Mouse (Mus musculus) cerebellum, postnatal 14 days (tissue): ENCODE results near the gene Rbm20.
A peak's percentile ranks its signal among the peaks of the same experiment; 100 is the strongest.

Experiments used
- DNase-seq, 2 experiments: peaks; one replicate each; pipeline ENCODE4 v3.0.0; 2021; ENCODE audit warnings: mixed read lengths in 2 of 2

Gene Rbm20

DNA sequence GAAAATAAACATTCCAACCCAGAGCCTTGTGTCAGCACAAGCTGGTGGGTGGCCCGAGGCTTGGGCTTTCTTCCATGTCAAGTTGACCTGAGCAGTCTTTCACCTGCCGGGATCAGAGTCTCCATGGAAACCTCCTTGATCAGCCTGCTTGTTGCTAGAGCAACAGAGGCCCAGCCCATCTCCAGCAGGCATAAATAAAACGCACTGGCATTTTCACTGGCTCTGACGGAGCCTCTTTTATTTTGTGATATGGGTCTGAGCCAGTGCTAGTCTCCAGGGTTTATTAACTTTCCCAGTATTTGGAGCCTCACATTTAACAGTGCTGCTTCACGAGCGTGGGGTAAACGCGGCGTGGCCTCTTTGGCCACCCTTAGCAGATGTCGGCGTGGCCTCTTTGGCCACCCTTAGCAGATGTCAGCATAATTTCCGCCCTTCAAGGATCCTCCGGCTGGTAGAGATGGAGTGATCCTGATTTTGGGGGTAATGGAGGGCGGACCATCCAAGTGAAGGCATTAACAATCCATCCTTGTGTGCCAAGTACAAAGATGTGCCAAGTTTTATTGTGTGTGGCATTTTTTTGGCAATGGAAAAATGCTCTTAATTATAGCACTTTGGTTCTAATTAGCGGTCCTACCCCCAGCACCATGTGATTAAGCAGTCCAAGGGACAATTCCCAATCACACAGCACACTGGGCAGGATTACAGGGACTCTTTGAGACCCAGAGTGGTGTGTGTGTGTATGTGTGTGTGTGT, 175.8 kb downstream of the Rbm20 start:
- DNase-seq = peak; percentile 94 to 96

DNA sequence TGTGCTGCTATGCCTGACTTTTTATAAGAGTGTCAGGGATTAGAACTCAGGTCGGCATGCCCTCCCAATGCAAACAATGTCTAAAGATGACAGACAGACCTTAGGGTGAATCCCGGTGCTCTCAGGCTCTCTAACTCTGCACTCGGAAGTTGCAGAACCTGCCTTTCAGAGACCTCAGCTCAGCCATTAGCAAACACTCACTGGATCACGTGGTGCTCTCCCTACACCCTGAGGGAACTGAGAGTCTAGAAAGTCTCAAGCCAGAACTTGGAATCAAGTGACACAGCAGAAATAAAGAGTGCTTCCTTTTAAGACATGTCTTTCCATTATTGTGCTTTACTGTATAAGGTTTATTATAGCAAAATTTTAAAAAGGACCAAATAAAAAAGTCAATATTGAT, 177.9 kb downstream of the Rbm20 start:
- no peak for DNase-seq

DNA sequence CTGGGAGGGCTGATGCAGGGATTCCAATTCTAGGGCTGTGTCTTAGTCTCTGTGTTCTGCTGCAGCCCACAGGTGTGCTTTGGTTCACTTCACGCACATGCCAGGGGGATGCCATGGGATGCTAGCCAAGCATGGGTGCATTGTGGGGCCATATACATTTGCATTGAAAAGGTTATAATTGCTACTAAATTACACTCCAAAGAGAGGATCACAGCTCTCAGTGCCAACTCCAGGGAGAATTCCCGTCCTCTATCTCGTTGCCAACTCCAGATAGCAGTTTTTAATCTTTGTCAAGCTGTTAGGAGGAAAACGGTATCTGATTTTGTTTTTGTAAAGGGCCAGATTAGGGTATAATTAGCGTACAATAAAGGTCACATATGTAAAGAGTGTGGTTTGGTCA, 178.7 kb downstream of the Rbm20 start:
- DNase-seq = no peak

DNA sequence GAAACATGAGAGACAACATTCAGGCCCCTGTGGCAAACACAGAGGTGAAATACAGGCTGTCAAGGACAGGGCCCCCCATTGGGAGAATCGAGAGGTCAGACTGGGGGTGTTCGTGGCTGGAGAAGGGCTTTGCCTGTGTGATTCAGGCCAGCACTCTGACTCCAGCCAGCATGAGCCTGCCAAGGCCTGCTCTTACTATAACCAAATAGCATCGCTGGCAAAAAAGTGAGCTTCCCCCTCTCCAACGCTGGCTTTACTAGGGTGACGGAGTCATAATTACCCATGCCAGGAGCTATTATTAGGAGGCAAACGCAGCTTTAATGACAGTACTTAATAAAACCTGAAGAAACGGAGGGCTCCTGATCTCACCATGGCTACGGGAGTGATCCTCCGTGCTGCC, 179.7 kb downstream of the Rbm20 start:
- DNase-seq = no peak

DNA sequence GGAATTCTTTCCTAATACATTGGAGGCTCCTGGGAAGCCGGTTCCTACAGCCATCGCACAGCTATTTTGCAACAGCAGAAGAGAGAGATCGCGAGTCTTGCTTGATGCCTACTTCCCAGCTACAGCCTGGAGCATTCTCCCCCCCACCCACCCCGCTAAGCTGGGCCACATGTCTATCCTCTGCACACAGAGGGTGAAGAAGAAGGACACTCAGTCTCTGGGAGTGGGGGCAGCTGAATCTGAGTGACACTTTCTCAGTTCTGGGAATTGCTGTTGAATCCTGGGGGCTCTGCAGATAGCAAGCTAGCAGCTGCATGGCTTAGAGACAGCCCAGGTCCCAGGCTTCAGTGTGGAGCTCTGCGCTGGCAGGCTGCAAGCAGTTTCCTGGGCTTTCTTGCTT, 180.9 kb downstream of the Rbm20 start:
- no peak for DNase-seq

DNA sequence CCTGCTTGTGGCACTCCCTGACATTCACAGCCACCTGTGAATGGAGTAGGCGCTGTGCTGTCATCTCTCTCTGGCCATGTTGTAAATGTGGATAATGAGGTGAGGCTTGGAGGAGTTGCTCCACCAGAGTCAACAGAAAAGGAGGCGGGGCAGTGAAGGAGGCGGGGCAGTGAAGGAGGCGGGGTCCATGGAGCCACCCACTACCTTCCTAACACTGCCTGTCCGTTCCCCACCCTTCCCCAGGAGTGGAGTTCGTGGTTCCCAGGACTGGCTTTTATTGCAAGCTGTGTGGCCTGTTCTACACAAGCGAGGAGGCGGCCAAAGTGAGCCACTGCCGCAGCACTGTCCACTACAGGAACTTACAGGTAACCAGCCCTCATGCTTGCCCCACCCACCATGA, 182.0 kb downstream of the Rbm20 start:
- no peak for DNase-seq

DNA sequence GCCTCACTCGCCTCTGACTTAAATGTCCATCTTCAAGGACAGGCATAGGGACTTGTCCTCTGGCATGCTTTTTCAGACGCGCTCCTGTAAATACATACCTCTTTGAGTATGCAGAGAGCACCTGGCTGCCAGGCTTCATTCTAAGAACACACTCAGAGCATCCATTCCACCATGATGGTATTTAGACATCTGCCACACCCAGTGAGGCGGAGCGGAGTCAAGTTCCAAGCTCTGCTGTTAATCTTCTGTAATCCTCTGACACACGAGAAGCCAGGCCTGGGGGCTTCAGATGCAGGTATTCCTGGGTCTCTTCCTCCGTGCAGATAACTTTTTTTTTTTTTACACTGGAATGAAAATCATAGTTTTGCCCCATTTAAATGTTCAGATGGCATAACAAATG, 182.5 kb downstream of the Rbm20 start:
- no peak for DNase-seq

DNA sequence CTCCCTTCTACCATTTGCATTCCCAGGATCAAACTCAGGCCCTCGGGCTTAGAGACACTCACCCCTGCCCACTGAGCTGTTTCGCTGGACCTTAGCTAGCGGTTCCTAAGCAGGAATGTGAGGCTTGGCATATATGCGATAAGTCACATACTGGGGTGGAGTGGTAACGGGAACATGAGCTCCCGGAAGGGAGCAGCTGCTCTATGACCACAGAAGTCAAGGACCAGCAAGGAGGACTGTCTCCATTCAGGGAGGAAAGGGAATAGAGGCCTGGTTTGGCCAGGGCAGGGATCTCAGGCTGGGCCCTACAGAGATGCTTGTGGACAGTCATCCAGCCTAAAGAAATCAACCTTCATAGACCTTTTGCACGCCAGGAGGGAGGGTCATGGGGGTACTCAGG, 184.2 kb downstream of the Rbm20 start:
- DNase-seq = no peak

DNA sequence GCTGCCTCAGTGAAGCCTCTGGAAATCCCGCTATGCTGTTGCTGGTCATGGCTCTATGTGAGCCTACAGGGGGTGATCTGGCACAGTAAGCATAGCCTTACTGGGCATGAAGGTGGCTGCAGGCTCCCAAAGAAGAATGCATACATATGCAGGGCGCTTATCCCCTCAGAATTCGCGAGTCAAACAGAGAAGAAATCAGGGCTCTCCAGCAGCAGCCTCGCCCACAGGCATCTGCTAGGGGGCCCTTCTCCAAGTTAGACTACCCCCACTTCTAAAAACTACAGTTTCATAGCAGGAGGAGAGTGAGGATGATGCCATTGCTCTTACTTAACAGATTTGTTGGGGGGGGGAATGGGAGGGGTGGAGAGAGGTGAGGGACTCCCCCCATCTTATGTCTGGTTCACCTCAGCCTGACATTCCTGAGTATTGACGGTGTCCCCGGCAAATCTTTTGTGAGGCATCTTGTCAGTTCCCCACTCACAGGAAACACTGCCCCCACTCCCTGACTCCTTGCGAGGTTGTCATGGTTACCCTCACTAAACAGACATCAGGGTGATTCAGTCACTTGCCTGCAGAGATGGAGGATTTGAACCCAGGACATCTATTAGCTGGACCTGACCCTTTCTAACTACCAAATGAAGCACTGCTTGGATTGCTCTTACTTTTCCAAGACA, 185.6 kb downstream of the Rbm20 start:
- no peak for DNase-seq

DNA sequence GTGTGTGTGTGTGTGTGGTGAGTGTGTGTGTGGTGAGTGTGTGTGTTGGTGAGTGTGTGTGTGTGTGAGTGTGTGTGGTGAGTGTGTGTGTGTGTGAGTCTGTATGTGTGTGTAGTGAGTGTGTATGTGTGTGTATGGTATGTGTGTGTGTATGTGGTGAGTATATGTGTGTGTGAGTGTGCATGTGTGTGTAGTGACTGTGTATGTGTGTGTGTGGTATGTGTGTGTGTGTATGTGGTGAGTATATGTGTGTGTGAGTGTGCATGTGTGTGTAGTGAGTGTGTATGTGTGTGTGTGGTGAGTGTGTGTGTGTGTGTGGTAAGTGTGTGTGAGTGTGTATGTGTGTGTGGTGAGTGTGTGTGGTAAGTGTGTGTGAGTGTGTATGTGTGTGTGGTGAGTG, 190.1 kb downstream of the Rbm20 start:
- DNase-seq = no peak

DNA sequence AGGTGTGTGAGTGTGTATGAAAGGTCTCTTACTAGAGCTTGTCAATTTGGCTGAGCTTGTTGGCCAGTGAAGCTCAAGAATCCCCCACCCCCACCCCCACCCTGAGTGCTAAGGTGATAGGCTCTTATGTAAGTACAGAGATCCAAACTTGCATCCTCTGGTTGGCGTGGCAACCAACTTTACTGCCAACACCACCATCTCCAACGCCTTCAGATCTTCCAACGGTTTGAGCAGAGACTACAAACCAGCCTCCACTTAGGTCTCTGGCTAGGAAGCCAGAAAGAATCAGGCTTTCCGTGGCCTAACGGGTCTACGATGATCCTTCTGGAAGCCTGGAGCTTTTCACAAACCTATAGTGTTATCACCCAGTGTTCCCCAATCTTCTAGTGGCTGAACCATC, 191.0 kb downstream of the Rbm20 start:
- no peak for DNase-seq

DNA sequence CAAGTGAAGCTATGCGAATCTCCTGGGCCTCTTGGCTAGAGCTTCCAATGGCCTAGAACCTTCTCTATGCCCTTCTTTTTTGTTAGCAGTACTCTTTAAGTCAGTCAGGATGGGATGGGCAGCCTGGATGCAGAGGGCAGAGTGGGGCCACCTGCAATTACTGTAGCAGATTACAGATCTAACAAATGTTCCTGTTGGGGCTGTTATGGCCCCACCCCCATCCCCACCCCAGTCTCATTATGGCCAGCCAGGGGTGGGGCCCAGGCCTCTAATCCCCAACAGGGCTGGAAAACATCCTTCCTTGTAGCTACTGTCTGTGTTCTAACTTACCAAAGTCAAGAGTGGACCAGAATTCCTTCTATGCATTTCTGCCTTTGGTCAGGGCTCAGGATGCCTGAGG, 191.7 kb downstream of the Rbm20 start:
- no peak for DNase-seq

DNA sequence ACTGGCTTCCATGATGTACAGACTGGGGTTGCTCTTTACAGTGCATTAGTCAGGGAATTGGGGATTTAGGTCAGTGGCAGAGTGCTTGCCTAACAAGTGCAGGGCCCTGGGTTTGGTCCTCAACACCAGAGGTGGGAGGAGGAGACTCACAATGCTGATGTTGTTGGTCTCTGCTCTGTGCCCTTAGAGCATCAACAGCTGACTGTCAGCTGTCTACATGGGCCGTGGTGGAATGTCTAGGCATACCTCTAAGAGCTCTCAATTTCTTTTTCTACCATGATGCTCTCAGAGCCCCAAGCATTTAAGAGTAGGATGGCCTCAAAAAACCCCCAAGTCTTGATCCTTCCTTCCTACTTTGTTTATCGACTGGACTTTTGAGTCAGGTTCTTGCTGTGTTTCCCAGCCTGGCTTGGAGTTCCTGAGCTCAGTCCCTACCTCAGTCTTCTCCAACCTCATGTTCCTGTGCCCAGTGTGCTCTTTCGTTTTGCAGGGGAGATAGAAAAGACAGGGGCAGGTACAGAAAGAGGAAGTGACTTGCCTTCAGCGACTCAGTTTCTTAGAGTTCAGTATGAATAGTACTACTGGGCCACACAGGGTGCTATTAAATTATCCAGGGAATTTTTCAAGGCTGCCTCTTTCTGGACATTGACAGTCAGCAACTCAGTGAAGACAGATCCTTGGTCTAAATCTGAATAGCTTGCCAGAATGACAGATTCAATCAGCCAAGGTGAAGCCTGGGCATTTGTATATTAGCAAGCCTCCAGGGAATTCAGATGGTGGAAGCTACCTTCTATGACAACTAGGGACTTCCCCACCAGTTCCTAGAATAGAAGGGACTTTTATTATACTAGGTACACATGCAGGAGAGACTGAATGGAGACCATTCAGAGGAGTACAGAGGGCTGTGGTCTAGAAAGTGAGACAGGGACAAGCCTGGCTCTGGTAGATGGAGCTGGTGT, 192.6 kb downstream of the Rbm20 start:
- no peak for DNase-seq

DNA sequence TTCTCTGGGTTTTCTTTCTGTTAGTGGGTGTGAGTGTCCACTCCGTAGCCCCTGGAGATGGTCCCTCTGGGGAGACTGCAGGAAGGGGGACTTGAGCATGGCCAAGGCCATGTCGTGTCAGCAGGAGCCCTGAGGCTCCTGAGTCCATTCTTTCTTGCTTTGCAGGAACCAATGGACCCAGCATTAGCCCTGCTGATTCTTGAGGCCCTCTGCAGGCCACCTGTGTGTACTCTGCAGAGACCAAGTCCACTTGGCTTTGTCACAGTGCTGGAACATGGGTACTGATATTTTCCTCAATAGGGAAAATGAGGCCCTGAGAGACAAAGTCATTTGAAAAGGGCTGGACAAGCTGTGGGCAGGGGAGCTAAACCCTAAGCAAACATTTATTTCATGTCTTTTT, 193.5 kb downstream of the Rbm20 start:
- DNase-seq = no peak

DNA sequence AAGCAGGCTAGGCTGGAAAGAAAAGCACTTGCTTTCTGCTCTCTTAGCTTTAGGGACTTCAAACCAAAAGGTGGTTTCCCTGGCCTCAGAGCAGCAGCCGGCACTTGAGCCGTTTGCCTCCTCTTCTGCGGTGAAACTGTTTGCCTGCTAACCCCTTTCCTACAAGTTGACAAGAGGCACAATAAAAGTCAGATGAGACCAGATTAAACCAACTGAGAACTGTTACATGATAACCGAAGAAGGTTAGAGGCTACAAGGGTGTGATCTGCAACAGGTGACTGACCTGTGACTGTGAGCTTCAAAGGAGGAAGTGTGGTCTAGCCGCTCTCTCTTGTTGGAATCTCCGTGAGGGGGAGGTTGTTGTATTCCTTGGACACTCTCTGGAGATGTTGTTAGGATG, 194.4 kb downstream of the Rbm20 start:
- DNase-seq = no peak

DNA sequence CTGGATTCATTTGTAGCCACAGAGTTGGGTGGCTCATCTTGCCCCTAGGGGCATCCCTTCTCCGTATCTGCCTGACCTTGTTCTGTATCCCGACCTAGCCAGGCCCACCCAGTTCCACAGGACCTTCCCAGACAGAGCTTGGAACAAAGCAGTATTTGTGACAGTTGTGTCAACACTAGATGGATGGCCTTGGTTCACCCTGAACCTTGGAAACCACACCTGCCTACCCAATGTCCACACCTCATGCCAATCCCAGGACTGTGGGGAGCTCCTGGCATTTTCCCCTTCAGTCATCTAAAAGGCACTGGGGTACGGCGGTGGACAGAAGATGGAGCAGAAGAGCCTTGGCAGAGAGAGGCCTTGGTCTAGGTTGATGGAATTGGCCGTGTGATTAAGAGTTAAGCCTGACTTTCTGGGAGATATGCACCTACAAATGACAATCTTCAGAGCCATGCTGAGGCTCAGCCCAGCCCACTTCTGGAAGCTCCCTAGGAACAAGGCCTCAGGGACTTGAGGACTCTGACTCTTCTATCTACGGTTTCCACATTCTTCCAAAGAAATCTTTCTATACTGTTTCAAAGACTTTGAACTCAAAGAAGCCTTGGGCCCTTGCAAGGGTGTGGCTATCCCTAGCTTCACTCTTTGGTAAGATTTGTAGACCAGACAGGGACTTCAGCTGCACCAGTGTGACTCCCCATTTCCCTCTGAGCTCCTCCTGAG, 196.0 kb downstream of the Rbm20 start:
- DNase-seq = no peak

DNA sequence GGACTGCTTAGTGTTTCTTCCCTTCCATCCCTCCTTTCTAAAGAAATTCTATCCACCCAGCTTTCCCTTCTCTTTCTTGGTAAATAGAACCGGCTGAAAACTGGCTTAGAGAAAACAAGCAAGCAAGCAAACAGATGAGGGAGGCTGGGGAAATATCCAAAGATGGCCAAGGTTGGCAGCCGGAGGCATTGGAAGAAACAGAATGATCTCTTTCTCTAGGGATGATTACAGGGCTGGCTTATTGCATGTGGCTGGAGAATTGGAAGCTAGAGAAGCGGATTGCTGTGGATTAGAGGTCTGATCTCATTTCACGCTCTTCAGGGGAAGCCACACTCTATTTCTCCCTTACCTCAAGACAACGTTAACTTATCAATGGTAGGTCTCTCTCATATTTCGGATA, 198.1 kb downstream of the Rbm20 start:
- DNase-seq = no peak

DNA sequence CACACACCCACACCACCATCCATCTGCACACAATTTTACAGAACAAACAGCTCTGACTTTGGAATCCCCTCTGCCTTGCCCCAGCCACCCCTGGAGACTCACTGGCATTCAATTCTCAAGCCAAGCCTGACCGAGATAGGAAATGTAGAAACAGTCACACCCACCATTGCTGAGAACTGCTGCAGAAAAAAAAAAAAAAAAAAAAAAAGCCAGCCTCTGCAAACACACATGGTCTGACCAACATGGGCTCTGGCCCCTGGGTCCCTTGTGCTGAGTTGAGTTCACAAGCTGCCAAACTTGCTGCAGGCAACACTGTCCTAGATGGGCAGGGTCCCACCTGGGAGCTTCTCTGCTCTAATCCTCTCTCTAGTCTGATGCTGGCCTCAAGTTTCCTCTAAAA, 200.7 kb downstream of the Rbm20 start:
- no peak for DNase-seq

DNA sequence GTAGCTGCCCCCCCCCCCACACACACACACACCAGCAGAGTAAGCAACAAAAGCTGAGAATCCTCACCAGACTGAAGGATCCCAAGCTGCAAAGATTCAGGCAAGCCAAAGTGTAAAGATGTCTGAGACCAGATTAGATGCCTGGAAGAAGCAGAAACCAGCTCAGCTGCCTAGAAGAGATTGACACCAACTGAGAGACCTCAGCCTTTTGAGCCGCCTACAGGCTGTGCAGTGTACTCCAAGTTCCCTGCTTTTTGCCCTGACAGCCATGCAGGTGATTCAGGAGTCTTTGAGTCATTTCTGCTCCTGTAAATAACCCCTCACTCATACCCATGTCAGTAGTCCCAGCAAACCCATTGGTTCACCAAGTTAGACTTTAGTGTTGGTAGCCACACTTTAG, 203.4 kb downstream of the Rbm20 start:
- DNase-seq = no peak

DNA sequence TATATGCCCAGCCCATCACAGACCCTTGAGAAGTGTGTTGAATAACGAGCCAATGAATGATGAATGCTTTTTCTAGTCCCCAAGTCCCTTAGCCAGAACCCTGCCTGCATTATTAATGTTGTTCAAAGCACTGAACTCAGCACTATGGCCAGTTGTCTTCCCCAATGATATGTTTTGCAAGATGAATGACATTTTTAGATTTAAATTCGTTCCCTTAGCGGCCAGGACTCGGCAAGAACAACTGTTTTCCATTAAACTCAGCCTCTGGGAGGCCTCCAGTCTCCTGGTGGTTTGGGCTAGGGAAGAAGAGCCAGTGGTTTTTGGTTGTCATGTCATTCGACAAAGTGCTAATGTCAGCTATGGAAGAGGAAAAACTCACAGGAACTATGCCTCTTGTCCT, 204.7 kb downstream of the Rbm20 start:
- no peak for DNase-seq

DNA sequence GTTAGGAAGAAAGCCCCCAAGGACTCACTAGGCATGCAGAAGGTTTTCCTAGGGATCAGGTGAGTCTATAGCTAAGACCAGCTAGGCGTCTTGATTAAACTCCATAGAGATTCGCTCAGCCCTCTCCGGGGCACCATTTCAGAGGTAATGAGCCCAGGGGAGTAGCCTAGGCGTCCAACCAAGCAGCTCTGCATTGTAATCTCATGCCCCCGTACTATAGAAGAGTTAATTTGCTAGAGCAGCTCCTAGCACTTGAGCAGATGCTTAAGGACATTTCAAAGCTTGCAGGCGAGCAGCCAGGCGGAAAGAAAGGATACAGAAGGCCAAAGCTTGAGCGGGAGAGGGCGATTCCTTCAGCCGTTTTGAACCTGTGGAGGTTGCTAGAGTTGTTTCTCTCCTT, 208.3 kb downstream of the Rbm20 start:
- DNase-seq = no peak

DNA sequence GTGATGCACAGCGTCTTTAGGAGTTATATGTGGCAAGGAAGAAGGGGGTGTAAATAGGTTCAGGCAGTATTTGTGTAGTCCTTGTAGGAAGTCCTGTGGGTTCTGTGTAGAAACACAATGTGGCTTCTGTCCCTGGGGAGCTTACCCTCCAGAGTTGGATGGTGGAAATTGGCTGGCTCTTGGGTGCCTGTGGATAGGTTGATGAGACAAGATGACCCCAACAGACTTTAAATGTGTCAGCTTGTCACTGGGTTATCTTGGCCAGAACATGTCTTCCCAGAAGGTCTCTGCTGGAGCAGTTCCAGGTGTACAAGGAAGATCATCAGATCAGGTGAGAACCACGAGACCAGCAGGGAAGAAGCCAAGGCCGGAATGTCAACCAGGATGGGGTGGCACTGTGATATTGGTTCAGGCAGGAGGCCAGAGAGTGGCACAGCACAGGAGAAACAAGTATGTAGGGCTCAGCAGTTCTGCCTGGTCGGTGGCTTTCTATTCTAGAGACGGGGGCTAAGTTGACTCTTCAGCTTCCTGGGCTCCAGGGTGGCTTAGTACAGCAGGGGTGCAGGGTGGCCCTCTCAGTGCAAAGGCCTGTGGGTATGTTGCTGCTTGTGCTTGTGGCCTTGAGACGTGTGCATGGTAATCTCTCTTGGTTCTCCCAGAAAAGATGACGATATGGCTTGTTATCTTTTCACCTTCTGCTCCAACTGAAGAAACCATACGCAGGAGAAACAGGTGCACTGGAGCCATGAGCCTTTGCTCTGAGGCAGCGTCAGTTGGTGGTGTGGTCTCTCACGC, 209.7 kb downstream of the Rbm20 start:
- peak; percentile 70 to 80 for DNase-seq
